Mouse (Mus musculus): ENCODE measurements around the gene Wfdc13.
"Not testable (repeated sequence)": the region's sequence is repeated elsewhere in the genome, so short reads cannot be mapped to it uniquely, and the experiment has no call there.

Gene Wfdc13

DNA sequence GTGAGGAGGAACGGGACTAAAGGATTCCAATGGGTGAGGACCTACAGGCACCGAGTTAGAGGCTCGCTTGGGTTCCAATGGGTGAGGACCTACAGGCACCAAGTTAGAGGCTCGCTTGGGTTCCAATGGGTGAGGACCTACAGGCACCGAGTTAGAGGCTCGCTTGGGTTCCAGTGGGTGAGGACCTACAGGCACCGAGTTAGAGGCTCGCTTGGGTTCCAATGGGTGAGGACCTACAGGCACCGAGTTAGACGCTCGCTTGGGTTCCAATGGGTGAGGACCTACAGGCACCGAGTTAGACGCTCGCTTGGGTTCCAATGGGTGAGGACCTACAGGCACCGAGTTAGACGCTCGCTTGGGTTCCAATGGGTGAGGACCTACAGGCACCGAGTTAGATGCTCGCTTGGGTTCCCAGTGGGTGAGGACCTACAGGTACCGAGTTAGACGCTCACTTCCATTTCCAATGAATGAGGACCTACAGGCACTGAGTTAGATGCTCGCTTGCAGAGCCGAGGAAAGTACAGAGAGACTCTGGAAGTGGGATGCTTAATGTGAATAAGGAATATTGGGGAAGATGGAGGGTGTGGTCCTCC is 31.4 kb downstream of the Wfdc13 start:
- DNase-seq (ENCODE audit: low read depth): not testable (repeated sequence)

DNA sequence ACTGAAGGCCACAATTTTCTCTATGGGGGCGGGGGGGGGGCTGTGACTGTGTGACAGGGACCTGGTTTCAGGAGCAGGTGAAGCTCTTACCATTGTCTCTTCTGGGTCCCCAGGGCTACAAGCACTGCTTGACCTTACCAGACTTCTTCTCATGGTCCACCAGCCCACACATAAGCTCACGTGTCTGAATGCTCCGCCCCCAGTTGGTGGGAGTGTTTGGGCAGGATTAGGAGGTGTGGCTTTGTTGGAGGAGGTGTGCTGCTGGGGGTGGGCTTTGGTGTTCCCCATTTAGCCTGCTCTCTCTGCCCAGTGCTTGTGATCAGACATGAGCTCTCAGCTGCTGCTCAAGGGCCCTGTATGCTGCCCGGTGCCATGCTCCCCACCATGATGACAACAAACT is 38.4 kb downstream of the Wfdc13 start:
- DNase-seq (ENCODE audit: low read depth): no peak

DNA sequence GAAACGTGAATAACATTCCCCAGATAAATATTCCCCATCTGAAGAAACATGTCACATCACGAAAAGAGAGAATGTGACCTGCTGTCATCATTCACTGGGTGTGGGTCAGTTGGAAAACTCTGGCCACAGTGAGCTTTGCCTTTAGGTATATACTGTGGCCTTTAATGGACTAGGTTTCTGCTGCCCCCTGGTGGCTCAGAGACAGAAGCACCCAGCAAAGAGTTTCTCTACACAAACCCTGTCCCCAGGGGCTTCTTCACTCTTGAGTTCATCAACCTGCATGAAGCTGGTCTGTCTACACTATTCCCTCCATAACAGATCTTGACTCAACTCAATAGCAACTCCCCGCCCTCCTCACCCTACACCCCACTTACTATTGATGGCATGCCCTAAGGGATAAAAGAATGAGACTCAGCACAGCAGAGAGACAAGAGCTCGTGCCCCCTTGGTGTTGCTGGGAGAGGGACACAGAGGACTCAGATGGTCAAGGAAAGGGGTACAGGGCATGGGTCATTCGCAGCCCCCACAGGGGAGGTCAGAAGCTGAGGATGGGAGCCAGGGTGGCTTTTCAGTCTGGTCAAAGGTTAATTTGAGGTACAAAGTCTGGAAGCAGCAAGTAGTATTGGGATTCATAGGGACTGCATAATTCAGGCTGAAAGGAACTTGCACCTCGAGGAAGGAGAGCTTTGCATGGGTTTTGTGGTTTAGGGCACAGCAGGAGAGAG is 41.1 kb downstream of the Wfdc13 start:
- peak; percentile 66 for DNase-seq (ENCODE audit: low read depth)

DNA sequence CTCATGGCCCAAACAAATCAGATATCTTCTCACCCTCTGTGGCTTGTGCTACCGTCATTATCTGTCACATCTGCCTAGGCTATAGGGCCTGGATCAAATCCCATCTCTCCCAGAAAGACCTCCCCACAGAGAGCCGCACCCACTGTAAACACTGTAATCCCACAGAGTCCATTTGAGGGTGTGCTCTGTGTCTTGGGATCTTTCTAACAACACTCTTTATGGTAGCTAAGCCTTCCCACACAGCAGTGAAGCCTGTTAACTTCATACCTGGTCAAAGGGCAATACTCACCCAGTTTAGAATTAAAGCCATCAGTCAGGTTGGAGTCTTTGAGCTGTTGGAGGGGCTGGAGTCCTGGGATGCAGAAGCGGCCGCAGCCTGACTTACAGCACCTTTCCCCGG is 46.8 kb downstream of the Wfdc13 start:
- DNase-seq (ENCODE audit: low read depth): no peak

DNA sequence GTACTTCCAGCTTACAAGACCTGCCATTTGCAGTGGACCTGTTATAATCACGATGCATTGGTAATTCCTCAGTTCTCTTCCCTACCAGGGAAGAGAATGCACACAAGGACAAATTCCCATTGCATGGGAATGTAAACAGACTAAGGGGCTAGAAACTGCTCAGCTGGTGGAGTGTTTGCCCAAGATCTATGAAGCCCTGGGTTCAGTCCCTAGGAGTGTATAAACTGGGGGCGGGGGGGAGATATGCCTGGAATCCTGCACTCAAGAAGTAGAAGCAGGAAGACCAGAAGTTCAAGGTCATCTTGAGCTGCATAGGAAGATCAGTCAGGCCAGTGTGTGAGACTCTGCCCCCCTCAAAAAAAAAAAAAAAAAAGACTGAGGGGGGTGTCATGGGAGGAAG is 48.4 kb downstream of the Wfdc13 start:
- DNase-seq (ENCODE audit: low read depth): peak; percentile 34

DNA sequence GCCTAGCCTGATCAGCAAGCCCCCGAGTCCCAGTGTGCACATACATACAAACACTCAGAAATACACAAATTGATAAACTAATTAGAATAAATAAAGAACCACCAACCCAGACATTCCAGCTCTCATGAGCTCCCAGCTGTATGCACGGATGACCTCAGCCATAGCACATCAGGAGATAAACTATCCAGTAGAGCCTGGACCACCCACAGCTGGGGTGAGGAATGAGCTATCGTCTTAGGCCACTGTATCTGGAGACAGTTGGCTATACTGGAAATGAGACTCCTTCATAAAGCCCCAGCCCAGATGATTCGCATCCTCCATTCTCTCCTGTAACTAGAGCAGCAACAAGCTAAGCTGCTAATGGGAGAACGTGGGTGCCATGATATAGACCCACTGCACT is 49.9 kb downstream of the Wfdc13 start:
- DNase-seq (ENCODE audit: low read depth): no peak

DNA sequence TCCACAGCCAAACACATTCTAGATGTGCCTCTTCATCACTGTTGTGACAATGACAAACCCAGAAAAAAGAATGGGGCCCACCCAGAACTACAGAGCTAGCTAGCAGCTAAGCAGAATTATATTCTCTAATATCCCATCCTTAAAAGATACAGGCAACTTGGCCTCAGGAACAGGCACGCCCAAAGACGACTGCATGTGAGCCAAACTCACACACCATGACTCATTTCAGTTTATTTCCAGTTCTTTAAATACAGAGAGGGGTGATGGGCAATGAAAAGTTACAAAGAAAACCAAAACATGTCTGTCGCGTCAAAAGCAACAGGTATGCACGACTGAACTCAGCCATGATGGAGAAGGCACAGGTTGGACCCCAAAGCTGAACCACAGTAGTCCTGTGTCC is 50.5 kb downstream of the Wfdc13 start:
- DNase-seq (ENCODE audit: low read depth): no peak

Measured in 416B (cell line).